Mouse (Mus musculus) macrophage (primary cell): ENCODE data around the gene Clptm1l. TPM values are rescaled to one million over a fixed set of nuclear protein-coding genes. Genes with fewer than 3 reads are reported as not detected.
A peak's percentile ranks its signal among the peaks of the same experiment; 100 is the strongest.

ENCODE experiments used
- H3K27ac ChIP-seq: fragments of 350-480 bp; formaldehyde crosslinking; 2 replicates; pipeline ENCODE4 v1.9.0; 2021
- H3K36me3 ChIP-seq: fragments of 350-480 bp; formaldehyde crosslinking; 2 replicates; pipeline ENCODE4 v1.9.0; 2021; ENCODE audit errors: inconsistent target
- H3K4me3 ChIP-seq: fragments of 350-480 bp; formaldehyde crosslinking; 2 replicates; pipeline ENCODE4 v1.9.0; 2021; ENCODE audit errors: inconsistent target
- H3K79me2 ChIP-seq: fragments of 350-480 bp; formaldehyde crosslinking; 2 replicates; pipeline ENCODE4 v1.9.0; 2021; ENCODE audit errors: inconsistent target
- WGBS: methylation state at CpG from one replicate; pipeline ENCODE4 v1.1.7; 2026; ENCODE audit warnings: inconsistent platforms; ENCODE audit not compliant: missing documents; 5-methylcytosine and 5-hydroxymethylcytosine counted together
- polyA plus RNA-seq: library from polyadenylated mRNA; stranded (reverse); fragments of 250-400 nt; gene quantifications from 3 replicates; pipeline ENCODE4 v1.2.4, GENCODE M21; 2018; ENCODE audit warnings: inconsistent platforms
- total RNA-seq, 78 experiments: library from RNA; depleted of rRNA; stranded (reverse); fragments of 250-400 nt; gene quantifications; 1 replicate in 9 of 78; 2 replicates in 24 of 78; 3 replicates in 43 of 78; 4 replicates in 2 of 78; pipeline ENCODE4 v1.2.4; 2018; ENCODE audit warnings: inconsistent platforms in 56 of 78

The Clptm1l gene
- 10 to 100 TPM; 27.6 to 80.8 (median 54.1) TPM for total RNA-seq (2018; cell fraction: chromatin; rRNA removed)
- 100 to 1,000 TPM; 115 to 167 (median 143) TPM for total RNA-seq (2018; cell fraction: cytosol; rRNA removed)
- total RNA-seq (2018; cell fraction: nucleus; rRNA removed) = 100 to 1,000 TPM in 13 of 26 experiments, 10 to 100 TPM in 13; 52.0 to 178 (median 99.0) TPM
- 124 to 232 TPM (median 145 TPM) in 3 replicates for polyA plus RNA-seq

- Histone ChIP-seq H3K4me3 (peak within 1 kb of the TSS; percentile 98), H3K27ac (peak within 1 kb of the TSS; percentile 71), H3K79me2 (peaks cover 23% of the 10 kb centered on the region), H3K36me3 (peaks cover 28% of the 10 kb centered on the region; the same call in 1 of the 2 replicates)
- under 1% methylated on average over 47 of the region's 53 CpGs for WGBS
Observed at GRCm38 (mm10) chr13:73603522-73604155, at the start of gene Clptm1l. Clptm1l (plus strand) TSS chr13:73604006.

- Histone ChIP-seq H3K27ac (no peak overlapping the region), H3K79me2 (no peaks in the 10 kb centered on the region), H3K36me3 (no peaks in the 10 kb centered on the region), H3K4me3 (no peak overlapping the region)
- 95% methylated on average over 5 of the region's 5 CpGs for WGBS
Observed at GRCm38 (mm10) chr13:73564201-73564600, 39.6 kb upstream of the Clptm1l start.

DNA sequence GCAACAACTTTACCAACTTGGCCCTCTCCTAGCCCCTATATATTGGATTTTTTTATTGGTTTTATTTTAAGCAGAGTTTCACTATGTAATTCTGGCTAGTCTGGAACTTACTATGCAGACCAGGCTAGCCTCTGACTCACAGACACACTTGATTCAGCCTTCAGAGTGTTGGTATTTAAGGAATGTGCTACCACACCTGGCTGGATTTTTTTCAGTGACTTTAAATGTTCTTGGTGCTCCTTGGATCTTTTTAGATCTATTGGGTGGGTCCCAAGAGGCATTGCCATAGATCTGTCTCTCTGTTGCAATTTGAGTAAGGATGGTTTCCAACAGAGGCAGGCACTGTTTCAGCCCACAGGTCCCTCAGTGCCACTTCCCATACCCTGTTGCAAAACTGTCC lies 28.8 kb upstream of the Clptm1l start:
- no peak overlapping the region for H3K27ac ChIP-seq
- H3K4me3 ChIP-seq = no peak overlapping the region
- H3K79me2 ChIP-seq = no peaks in the 10 kb centered on the region

DNA sequence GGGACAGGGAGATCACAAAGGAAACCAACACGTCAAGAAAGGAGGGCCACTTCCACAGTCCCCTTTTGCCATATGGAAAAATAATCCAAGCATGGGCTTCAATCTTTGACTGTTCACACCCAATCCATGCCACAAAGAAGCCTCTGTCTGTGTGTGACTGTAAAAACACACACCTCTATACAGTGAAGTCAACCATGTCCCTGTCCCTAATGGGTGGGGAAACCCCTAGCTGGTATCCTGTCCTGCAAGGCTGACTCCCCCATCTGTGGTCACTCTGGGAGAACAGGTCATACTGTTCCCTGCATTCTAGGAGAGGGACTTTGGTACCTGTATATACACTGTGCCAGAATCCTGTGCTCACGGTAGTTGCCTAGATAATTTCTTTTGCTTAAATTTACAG lies 26.5 kb upstream of the Clptm1l start:
- 83% methylated on average over 2 of the region's 2 CpGs for WGBS
- Histone ChIP-seq H3K4me3 (no peak overlapping the region), H3K27ac (no peak overlapping the region)

More for the DNA sequence above, 28.8 kb upstream of the Clptm1l start:
- no peaks in the 10 kb centered on the region for H3K36me3 ChIP-seq

DNA sequence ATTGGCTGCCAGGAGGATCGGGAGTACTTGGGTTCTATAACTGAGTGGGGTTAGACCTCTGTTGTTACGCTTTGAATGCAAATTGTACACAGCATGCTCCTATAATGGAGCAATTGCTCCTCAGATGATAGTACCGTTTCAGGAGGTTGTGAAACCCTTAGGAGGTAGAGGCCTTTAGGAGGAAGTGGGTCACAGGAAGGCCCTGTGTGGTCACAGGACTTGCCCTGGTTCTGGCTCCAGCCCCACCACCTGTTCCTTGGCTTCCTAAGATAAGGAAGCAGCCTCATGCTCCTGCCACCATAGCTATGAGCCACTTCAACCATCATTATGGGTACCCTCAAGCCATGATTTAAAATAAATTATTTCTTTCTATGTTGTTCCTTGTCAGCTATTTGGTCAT lies 12.3 kb upstream of the Clptm1l start:
- WGBS = 44% methylated on average over 3 of the region's 3 CpGs
- Histone ChIP-seq H3K79me2 (no peaks in the 10 kb centered on the region), H3K27ac (no peak overlapping the region), H3K36me3 (no peaks in the 10 kb centered on the region), H3K4me3 (no peak overlapping the region)

More for the DNA sequence above, 26.5 kb upstream of the Clptm1l start:
- Histone ChIP-seq H3K36me3 (no peaks in the 10 kb centered on the region), H3K79me2 (no peaks in the 10 kb centered on the region)

- WGBS = 43% methylated on average over 2 of the region's 2 CpGs
- no peak overlapping the region for H3K27ac ChIP-seq
- H3K36me3 ChIP-seq = no peaks in the 10 kb centered on the region
- no peaks in the 10 kb centered on the region for H3K79me2 ChIP-seq
- no peak overlapping the region for H3K4me3 ChIP-seq
Observed at GRCm38 (mm10) chr13:73592546-73592945, 11.3 kb upstream of the Clptm1l start.

- WGBS = 5% methylated on average over 4 of the region's 4 CpGs
- no peaks in the 10 kb centered on the region for H3K79me2 ChIP-seq
- H3K36me3 ChIP-seq = no peaks in the 10 kb centered on the region
- no peak overlapping the region for H3K27ac ChIP-seq
- H3K4me3 ChIP-seq = no peak overlapping the region
Observed at GRCm38 (mm10) chr13:73596276-73596675, 7.5 kb upstream of the Clptm1l start.

GRCm38 (mm10) chr13:73600217-73600616 lies 3.6 kb upstream of the Clptm1l start:
- Histone ChIP-seq H3K36me3 (no peaks in the 10 kb centered on the region), H3K79me2 (peaks cover 12% of the 10 kb centered on the region), H3K27ac (no peak overlapping the region), H3K4me3 (no peak overlapping the region)
- 6% methylated on average over 4 of the region's 4 CpGs for WGBS

DNA sequence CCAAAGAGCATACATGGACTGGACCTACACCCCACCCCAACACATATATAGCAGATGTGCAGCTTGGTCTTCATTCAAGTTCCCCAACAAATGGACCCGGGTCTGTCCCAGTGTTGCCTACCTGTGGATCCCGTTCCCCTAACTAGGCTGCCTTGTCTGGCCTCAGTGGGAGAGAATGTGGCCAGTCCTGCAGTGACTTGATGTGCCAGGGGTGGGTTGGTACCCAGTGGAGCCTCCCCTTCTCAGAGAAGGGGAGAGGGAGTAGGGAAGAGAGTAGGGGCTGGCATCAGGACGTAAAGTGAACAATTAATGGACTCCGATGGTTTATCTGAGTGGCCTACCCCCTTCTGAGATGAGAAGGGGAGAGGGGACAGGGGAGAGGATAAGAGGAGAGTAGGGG lies 760 bp upstream of the Clptm1l start:
- Histone ChIP-seq H3K79me2 (peaks cover 23% of the 10 kb centered on the region), H3K4me3 (peak overlapping the region; percentile 88), H3K36me3 (peaks cover 22% of the 10 kb centered on the region; the same call in 1 of the 2 replicates), H3K27ac (0 out of 2 replicates have a peak overlapping the region, but pooled peaks have one; percentile 71)
- 68% methylated on average over 4 of the region's 4 CpGs for WGBS

DNA sequence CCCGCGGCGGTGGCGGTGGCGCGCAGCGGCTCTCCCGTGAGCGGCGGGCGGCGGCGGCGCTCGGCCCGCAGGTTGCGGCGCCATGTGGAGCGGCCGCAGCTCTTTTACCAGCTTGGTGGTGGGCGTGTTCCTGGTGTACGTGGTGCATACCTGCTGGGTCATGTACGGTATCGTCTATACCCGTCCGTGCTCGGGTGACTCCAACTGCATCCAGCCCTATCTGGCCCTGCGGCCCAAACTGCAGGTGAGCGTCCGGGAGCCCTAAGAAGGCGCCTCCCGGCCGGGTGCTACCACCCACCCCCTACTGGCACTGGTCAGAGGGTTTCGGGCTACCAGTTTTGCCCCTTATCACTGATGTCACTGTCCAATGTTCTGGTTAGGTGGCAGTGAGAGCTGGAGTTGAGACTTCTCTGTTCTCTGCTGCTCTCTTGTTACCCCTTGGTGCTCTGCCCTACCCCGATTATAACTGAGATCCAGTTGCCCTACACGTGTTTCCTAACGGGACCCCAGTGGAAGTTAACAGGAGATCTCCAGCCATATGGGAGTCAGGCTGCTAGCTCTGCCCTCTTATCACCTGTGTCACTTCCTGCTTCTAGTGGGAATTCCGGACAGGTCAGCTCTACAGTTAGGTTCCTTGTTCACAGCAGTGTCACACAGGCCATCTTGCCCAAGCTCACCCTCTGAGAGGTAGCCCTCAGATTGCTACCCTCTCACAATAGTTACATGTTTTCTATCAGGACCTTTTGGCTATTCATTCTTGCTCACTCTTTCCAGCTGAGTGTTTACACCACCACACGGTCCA lies 551 bp downstream of the Clptm1l start:
- 3% methylated on average over 19 of the region's 39 CpGs for WGBS
- peaks cover 35% of the 10 kb centered on the region for H3K36me3 ChIP-seq
- H3K4me3 ChIP-seq = peak overlapping the region; percentile 98
- H3K27ac ChIP-seq = peak overlapping the region; percentile 25
- peaks cover 23% of the 10 kb centered on the region for H3K79me2 ChIP-seq

GRCm38 (mm10) chr13:73618406-73618805 lies 14.6 kb downstream of the Clptm1l start:
- Histone ChIP-seq H3K36me3 (peaks cover 84% of the 10 kb centered on the region), H3K4me3 (no peak overlapping the region)

DNA sequence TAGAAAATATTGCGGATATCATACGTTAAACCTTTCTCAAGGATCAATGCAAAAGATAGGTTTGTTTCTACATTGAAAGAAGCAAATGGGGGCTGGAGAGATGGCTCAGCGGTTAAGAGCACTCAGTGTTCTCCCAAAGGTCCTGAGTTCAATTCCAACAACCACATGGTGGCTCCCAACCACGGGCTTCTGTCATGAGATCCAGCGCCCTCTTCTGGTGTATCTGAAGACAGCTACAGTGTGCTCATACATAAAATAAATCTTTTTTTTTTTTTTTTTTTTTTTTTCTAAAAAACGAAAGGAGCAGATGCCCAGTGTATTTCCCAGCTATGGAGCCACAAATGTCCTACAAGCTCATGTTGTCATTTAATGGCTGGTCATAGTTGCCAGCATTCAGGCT lies 16.8 kb downstream of the Clptm1l start:
- Histone ChIP-seq H3K79me2 (no peaks in the 10 kb centered on the region), H3K36me3 (peaks cover 62% of the 10 kb centered on the region), H3K27ac (no peak overlapping the region), H3K4me3 (no peak overlapping the region)
- WGBS = 73% methylated on average over 5 of the region's 6 CpGs

More at GRCm38 (mm10) chr13:73618406-73618805, 14.6 kb downstream of the Clptm1l start:
- 89% methylated on average over 5 of the region's 5 CpGs for WGBS
- Histone ChIP-seq H3K79me2 (no peaks in the 10 kb centered on the region), H3K27ac (no peak overlapping the region)

DNA sequence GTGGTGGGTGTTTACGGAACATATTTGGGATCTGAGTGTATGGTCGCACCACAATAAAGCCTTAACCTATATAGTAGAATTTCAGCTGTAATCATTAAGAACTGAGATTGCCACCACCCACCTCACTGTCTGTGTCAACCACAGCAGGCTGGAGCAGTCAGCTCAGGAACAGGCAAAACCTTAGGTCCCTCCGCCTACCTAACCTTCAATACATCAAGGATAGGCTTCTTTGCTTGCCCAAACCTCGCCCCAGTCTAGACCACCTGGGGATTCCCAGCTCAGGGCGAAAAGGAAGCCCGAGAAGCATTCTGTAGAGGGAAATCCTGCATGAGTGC lies 22.6 kb downstream of the Clptm1l start:
- Histone ChIP-seq H3K36me3 (peaks cover 10% of the 10 kb centered on the region; the same call in 1 of the 2 replicates), H3K79me2 (no peaks in the 10 kb centered on the region), H3K27ac (no peak overlapping the region), H3K4me3 (no peak overlapping the region; the same call in 1 of the 2 replicates)
- 46% methylated on average over 6 of the region's 6 CpGs for WGBS

GRCm38 (mm10) chr13:73626745-73627549 lies 23.1 kb downstream of the Clptm1l start, which contains the start of gene Tert:
Tert (plus strand) TSS chr13:73626911.
- WGBS = 23% methylated on average over 45 of the region's 47 CpGs
- Histone ChIP-seq H3K4me3 (no peak within 1 kb of the TSS; the same call in 1 of the 2 replicates), H3K27ac (no peak within 1 kb of the TSS), H3K79me2 (no peaks in the 10 kb centered on the region), H3K36me3 (0 out of 2 replicates have a peak, but pooled peaks cover 4% of the 10 kb centered on the region)
